Mouse (Mus musculus): ENCODE data around the gene Gaa. TPM values are rescaled to one million over a fixed set of nuclear protein-coding genes. Genes with fewer than 3 reads are reported as not detected.
"Not testable (repeated sequence)": the region's sequence is repeated elsewhere in the genome, so short reads cannot be mapped to it uniquely, and the experiment has no call there.

The Gaa gene
- polyA plus RNA-seq, 1 experiment from 2014 or later: 42.1 TPM

- Histone ChIP-seq H3K4me2 (replicated peaks) (no peak overlapping the region), H3K4me3 (no peak overlapping the region), H3K9me3 (no peaks in the 10 kb centered on the region), H3K27ac (replicated peaks) (no peak overlapping the region), H3K4me1 (no peaks in the 10 kb centered on the region), H3K36me3 (peaks cover 87% of the 10 kb centered on the region), H3K9ac (replicated peaks) (no peak overlapping the region), H3K27me3 (no peaks in the 10 kb centered on the region)
- ATAC-seq (ENCODE audit: low FRiP score, low read depth): no peak
- 88% methylated on average over 20 of the region's 20 CpGs for WGBS
These were observed 19.7 kb downstream of the Gaa start for GRCm38 (mm10) chr11:119287207-119287992.

GRCm38 (mm10) chr11:119292861-119293260, 25.2 kb downstream of the Gaa start:
- not testable (repeated sequence) for H3K9me3 ChIP-seq; H3K27ac ChIP-seq (replicated peaks); H3K4me1 ChIP-seq; H3K4me3 ChIP-seq; ATAC-seq (ENCODE audit: low FRiP score, low read depth); H3K9ac ChIP-seq (replicated peaks); H3K4me2 ChIP-seq (replicated peaks); H3K27me3 ChIP-seq
- H3K36me3 ChIP-seq: peaks cover 95% of the 10 kb centered on the region
- WGBS: 95% methylated on average over 8 of the region's 8 CpGs

GRCm38 (mm10) chr11:119297996-119298395, 30.3 kb downstream of the Gaa start:
- peaks cover 24% of the 10 kb centered on the region for H3K4me1 ChIP-seq
- H3K27me3 ChIP-seq: no peaks in the 10 kb centered on the region
- no peak for ATAC-seq (ENCODE audit: low FRiP score, low read depth)
- H3K4me3 ChIP-seq: no peak overlapping the region
- no peak overlapping the region for H3K27ac ChIP-seq (replicated peaks)
- peak overlapping the region; percentile 93 for H3K4me2 ChIP-seq (replicated peaks)
- WGBS: 86% methylated on average over 6 of the region's 6 CpGs
- peak overlapping the region; percentile 17; the same call in 1 of the 2 replicates for H3K9ac ChIP-seq (replicated peaks)
- no peaks in the 10 kb centered on the region for H3K9me3 ChIP-seq
- peaks cover 51% of the 10 kb centered on the region for H3K36me3 ChIP-seq

- peaks cover 24% of the 10 kb centered on the region for H3K4me1 ChIP-seq
- H3K4me3 ChIP-seq: peak overlapping the region; percentile 99
- H3K9ac ChIP-seq (replicated peaks): peak overlapping the region; percentile 97
- peak overlapping the region; percentile 93 for H3K4me2 ChIP-seq (replicated peaks)
- ATAC-seq (ENCODE audit: low FRiP score, low read depth): no peak
- WGBS: 17% methylated on average over 7 of the region's 7 CpGs
- peaks cover 41% of the 10 kb centered on the region for H3K36me3 ChIP-seq
- no peaks in the 10 kb centered on the region for H3K9me3 ChIP-seq
- H3K27ac ChIP-seq (replicated peaks): no peak overlapping the region
- 0 out of 2 replicates have a peak, but pooled peaks cover 3% of the 10 kb centered on the region for H3K27me3 ChIP-seq
These were observed 31.2 kb downstream of the Gaa start for GRCm38 (mm10) chr11:119298917-119299316.

- WGBS: under 1% methylated on average over 86 of the region's 89 CpGs
- peak; percentile 96 for ATAC-seq (ENCODE audit: low FRiP score, low read depth)
- H3K9ac ChIP-seq (replicated peaks): peak within 1 kb of the TSS; percentile 97
- H3K4me1 ChIP-seq: peaks cover 24% of the 10 kb centered on the region
- H3K4me2 ChIP-seq (replicated peaks): peak within 1 kb of the TSS; percentile 93
- H3K27me3 ChIP-seq: 0 out of 2 replicates have a peak, but pooled peaks cover 8% of the 10 kb centered on the region
- peaks cover 34% of the 10 kb centered on the region for H3K36me3 ChIP-seq
- no peaks in the 10 kb centered on the region for H3K9me3 ChIP-seq
- H3K4me3 ChIP-seq: peak within 1 kb of the TSS; percentile 99
- H3K27ac ChIP-seq (replicated peaks): peak within 1 kb of the TSS; percentile 96
These were observed 31.9 kb downstream of the Gaa start, which contains the start of gene Eif4a3 for GRCm38 (mm10) chr11:119299391-119300245. Eif4a3 (minus strand) TSS chr11:119300089.

- H3K4me1 ChIP-seq: peaks cover 24% of the 10 kb centered on the region
These were observed 32.7 kb downstream of the Gaa start for GRCm38 (mm10) chr11:119300246-119300935.

DNA sequence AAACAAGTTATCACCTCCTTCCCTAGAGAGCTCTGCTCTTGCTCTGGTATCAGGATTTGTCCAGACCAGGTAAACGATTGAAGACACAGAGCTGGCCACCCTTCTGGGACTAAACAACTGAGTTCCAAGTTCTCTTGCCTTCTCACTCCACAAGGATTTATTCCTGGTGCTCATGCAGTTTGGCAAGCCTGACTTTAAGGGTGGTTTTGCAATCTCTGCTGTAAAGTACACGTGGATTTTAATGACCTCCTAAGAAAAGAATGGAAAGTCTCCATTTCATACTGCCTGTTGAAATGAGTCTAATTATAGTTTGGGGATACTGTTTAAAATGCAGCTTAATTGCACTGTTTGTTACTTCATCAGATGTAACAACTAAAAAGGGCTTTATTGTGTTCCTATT, 33.3 kb downstream of the Gaa start:
- 26% methylated on average over 2 of the region's 2 CpGs for WGBS
- no peaks in the 10 kb centered on the region for H3K9me3 ChIP-seq
- 0 out of 2 replicates have a peak, but pooled peaks cover 12% of the 10 kb centered on the region for H3K27me3 ChIP-seq
- peak overlapping the region; percentile 93 for H3K4me2 ChIP-seq (replicated peaks)
- peaks cover 24% of the 10 kb centered on the region for H3K4me1 ChIP-seq
- H3K36me3 ChIP-seq: peaks cover 21% of the 10 kb centered on the region
- no peak for ATAC-seq (ENCODE audit: low FRiP score, low read depth)
- H3K4me3 ChIP-seq: peak overlapping the region; percentile 99; the same call in 1 of the 2 replicates
- peak overlapping the region; percentile 97; the same call in 1 of the 2 replicates for H3K9ac ChIP-seq (replicated peaks)
- peak overlapping the region; percentile 96; the same call in 1 of the 2 replicates for H3K27ac ChIP-seq (replicated peaks)

More at GRCm38 (mm10) chr11:119300246-119300935, 32.7 kb downstream of the Gaa start:
- peaks cover 27% of the 10 kb centered on the region for H3K36me3 ChIP-seq
- peak overlapping the region; percentile 93 for H3K4me2 ChIP-seq (replicated peaks)
- ATAC-seq (ENCODE audit: low FRiP score, low read depth): no peak
- 0 out of 2 replicates have a peak, but pooled peaks cover 12% of the 10 kb centered on the region for H3K27me3 ChIP-seq
- peak overlapping the region; percentile 96 for H3K27ac ChIP-seq (replicated peaks)
- no peaks in the 10 kb centered on the region for H3K9me3 ChIP-seq
- peak overlapping the region; percentile 99 for H3K4me3 ChIP-seq
- WGBS: 2% methylated on average over 31 of the region's 31 CpGs
- peak overlapping the region; percentile 97 for H3K9ac ChIP-seq (replicated peaks)

DNA sequence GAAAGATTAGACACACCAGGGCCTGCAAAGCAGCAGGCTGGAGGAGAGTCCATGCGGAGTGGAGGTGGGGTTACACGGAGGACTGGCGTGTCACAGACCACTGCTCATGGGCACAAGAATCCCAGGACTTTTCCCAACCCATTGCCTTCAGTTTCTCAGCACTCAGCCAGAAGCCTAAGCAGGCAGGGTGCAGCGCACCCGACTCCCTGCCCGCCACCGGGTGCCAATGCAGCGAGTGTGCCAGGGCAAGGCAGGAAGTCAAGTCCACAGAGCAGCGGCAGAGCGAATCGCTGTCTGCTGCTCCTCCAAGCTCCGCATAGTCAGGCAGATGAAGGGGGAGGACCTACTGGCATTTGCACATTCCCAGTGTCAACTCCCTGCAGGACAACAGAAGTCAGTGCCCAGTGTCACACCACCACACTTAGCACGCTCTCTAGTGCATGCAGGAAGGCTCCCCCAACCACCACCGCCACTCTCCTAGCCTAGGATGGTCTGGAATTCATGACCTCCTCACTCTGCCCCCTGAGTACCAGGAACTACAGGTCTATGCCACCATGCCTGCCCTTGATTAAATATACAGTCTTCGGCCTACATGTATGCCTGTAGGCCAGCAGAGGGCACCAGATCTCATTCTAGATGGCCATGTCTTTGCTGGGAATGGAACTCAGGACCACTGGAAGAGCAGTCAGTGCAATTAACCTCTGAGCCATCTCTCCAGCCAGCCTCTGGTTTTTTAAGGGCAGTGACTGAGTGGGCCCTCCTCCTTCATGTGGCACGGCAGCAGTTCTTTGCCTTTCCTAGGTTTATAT, 37.4 kb downstream of the Gaa start:
- Histone ChIP-seq H3K4me3 (no peak overlapping the region), H3K4me2 (replicated peaks) (no peak overlapping the region), H3K9me3 (no peaks in the 10 kb centered on the region), H3K36me3 (no peaks in the 10 kb centered on the region), H3K27me3 (peaks cover 20% of the 10 kb centered on the region; the same call in 1 of the 2 replicates), H3K27ac (replicated peaks) (no peak overlapping the region), H3K9ac (replicated peaks) (no peak overlapping the region), H3K4me1 (peaks cover 12% of the 10 kb centered on the region)
- no peak for ATAC-seq (ENCODE audit: low FRiP score, low read depth)
- WGBS: 47% methylated on average over 16 of the region's 16 CpGs

DNA sequence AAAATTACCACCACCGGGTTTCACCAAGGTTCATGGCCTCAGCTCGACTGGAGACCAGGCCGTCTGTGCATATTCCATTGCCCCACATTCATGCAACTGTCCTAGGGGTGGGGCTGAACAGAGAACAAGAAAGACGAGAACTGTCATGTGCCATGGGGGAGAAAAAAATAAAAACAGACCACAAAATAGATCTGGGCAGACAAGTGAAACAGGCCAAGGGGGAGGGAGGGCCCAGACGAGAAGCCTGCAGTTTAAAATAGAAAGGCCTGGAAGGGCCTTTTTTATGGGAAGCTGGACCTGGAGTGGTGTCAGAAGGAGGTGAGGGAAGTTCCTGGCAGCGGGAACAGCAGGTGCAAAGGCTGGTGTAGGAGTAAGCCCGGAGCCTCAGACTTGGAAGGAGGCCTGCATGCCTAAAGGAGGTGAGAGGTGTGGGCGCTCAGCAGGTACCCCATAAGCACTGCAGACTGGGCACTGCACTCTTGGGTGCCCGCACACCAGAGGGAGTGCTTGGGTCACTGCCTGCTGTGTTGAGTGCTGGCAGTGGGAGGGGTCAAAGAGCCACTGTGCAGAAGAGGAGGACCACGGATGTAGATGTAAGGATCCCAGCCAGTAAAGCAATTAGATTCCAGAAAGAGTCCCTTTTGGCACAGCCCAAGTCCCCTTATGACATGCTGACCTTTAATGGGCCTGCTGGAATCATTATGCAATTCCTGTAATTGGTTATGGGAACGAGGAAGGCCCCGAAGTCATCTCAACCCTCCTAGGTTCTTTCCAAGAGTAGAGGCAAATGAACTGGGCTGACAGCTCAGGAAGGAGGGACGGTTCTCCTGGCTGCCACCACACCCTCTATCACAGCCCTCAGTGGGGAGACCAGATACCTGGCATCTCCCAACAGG, 39.3 kb downstream of the Gaa start:
- Histone ChIP-seq H3K9ac (replicated peaks) (no peak overlapping the region), H3K4me3 (no peak overlapping the region), H3K27ac (replicated peaks) (no peak overlapping the region), H3K4me2 (replicated peaks) (no peak overlapping the region), H3K9me3 (no peaks in the 10 kb centered on the region), H3K4me1 (0 out of 2 replicates have a peak, but pooled peaks cover 3% of the 10 kb centered on the region), H3K36me3 (no peaks in the 10 kb centered on the region), H3K27me3 (peaks cover 20% of the 10 kb centered on the region; the same call in 1 of the 2 replicates)
- 65% methylated on average over 13 of the region's 13 CpGs for WGBS
- ATAC-seq (ENCODE audit: low FRiP score, low read depth): no peak

- no peak for ATAC-seq (ENCODE audit: low FRiP score, low read depth)
- 54% methylated on average over 1 of the region's 1 CpGs for WGBS
- H3K4me2 ChIP-seq (replicated peaks): no peak within 1 kb of the TSS
- H3K27me3 ChIP-seq: peaks cover 20% of the 10 kb centered on the region; the same call in 1 of the 2 replicates
- no peaks in the 10 kb centered on the region for H3K36me3 ChIP-seq
- no peaks in the 10 kb centered on the region for H3K9me3 ChIP-seq
- no peak within 1 kb of the TSS for H3K9ac ChIP-seq (replicated peaks)
- H3K4me3 ChIP-seq: no peak within 1 kb of the TSS
- H3K27ac ChIP-seq (replicated peaks): no peak within 1 kb of the TSS
- H3K4me1 ChIP-seq: 0 out of 2 replicates have a peak, but pooled peaks cover 3% of the 10 kb centered on the region
These were observed 39.9 kb downstream of the Gaa start, which contains the start of gene Card14 for GRCm38 (mm10) chr11:119307658-119307867. Card14 (plus strand) TSS chr11:119307768.

Data from midbrain, embryonic 12.5 days (tissue).